Mouse (Mus musculus): ENCODE measurements at regions not wholly inside any gene's neighbourhood (a gene's known extent, or its start where the extent isn't known, plus 50 kb on each side); places are given as distances from the start of the nearest gene placed in this dataset.

DNA sequence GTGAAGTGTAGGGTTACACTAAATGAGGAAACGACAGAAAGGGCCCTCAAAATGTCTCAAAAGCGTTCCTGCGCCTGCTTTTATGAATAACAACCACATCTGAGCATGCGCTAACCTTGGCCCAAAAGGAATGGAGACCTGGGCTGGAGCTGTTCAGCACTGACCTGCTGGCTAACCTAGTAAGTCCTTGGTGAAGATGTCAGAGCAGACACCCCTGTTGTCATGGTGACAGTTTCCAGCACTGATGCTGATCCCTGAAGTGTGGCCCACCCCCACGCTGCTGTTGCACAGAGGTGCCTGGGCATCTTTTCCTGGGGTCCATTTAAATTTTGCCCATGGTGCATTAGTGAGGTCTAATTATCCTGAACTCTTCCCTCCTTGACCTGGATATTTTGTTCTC is 62.4 kb downstream of the Dact2 start:
- no peak for TF ChIP-seq MXI1 (IDR thresholded peaks at IDR 0.05; ENCODE audit: low read depth, low read length)
- TF ChIP-seq ELF1 (IDR thresholded peaks at IDR 0.05; ENCODE audit: low read depth, low read length): no peak
- no peak for TF ChIP-seq MAFK (IDR thresholded peaks at IDR 0.05; ENCODE audit: insufficient replicate concordance, low read length)
- no peak for TF ChIP-seq MEF2A (IDR thresholded peaks at IDR 0.05; ENCODE audit: borderline replicate concordance, low read depth, low read length)
- TF ChIP-seq CTCF (conservative IDR thresholded peaks at IDR 0.05 in 1 of 2, IDR thresholded peaks at IDR 0.05 in 1 of 2; ENCODE audit: low read depth in 2 of 2, low read length in 2 of 2): no peak
- TF ChIP-seq POLR2A (IDR thresholded peaks at IDR 0.05; ENCODE audit: low read depth, low read length): no peak
- no peak for TF ChIP-seq E2F4 (IDR thresholded peaks at IDR 0.05; ENCODE audit: insufficient replicate concordance, low read depth, low read length)
- TF ChIP-seq GABPA (IDR thresholded peaks at IDR 0.05; ENCODE audit: insufficient replicate concordance, low read depth, low read length): no peak
- no peak for TF ChIP-seq CHD2 (IDR thresholded peaks at IDR 0.05; ENCODE audit: low read length)
- no peak for TF ChIP-seq RCOR1 (conservative IDR thresholded peaks at IDR 0.05; ENCODE audit: low read depth, low read length)
- no peak for TF ChIP-seq EP300 (IDR thresholded peaks at IDR 0.05; ENCODE audit: low read length)
- no peak for TF ChIP-seq MYC (IDR thresholded peaks at IDR 0.05; ENCODE audit: low read depth, low read length)
- no peak for TF ChIP-seq TCF12 (IDR thresholded peaks at IDR 0.05; ENCODE audit: low read depth, low read length)

All from CH12.LX (cell line).